Mouse (Mus musculus): ENCODE measurements at regions not wholly inside any gene's neighbourhood (a gene's known extent, or its start where the extent isn't known, plus 50 kb on each side); places are given as distances from the start of the nearest gene placed in this dataset.

- no peak for DNase-seq (ENCODE audit: inconsistent age in 2 of 2, low spot score in 1 of 2)
These were observed 114.8 kb upstream of the Bmp2 start for GRCm38 (mm10) chr2:133436913-133437843.

- DNase-seq (ENCODE audit: inconsistent age in 2 of 2, low spot score in 1 of 2) = no peak
These were observed 113.9 kb upstream of the Bmp2 start for GRCm38 (mm10) chr2:133438018-133438417.

- no peak for DNase-seq (ENCODE audit: inconsistent age in 2 of 2, low spot score in 1 of 2)
These were observed 108.9 kb upstream of the Bmp2 start for GRCm38 (mm10) chr2:133443024-133443423.

DNA sequence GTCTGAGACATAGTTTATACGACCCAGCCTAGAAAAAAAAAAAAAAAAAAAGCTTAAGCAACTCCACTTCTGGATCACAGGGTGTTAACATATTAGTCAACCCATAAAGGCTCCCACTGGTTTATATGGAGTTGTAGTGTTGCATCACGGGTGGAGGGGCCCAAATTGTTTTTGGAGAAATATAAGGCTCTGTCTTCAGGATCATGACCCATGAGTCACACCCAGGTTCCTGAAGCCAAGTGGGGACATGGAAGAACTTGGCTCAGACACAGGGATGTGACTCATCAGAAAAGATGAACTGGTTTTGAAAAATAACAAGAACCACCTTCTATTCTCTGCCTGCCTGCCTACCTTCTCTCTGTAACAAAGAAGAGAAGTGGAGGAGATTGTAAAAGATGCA, 108.5 kb upstream of the Bmp2 start:
- DNase-seq (ENCODE audit: inconsistent age in 2 of 2, low spot score in 1 of 2) = peak; percentile 79 to 93

DNA sequence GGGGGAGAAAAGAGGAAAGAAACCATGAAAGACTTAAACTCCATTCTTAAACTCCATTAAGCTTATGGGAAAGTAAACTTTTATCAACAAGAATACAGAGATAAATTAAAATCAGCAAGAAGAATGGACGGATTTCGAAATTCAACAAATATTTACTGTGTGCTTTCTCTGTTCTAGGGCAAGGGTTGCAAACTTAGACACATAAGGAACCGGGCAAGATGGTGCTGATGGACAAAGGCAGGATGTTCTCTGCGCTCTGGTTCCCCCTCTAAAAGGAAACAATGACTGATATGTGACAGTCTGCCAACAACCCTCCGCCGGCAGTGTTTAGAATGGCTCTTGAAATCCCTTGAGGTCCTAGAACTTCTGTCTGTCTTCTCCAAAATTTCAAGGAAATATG, 99.0 kb upstream of the Bmp2 start:
- DNase-seq (ENCODE audit: inconsistent age in 2 of 2, low spot score in 1 of 2) = no peak

DNA sequence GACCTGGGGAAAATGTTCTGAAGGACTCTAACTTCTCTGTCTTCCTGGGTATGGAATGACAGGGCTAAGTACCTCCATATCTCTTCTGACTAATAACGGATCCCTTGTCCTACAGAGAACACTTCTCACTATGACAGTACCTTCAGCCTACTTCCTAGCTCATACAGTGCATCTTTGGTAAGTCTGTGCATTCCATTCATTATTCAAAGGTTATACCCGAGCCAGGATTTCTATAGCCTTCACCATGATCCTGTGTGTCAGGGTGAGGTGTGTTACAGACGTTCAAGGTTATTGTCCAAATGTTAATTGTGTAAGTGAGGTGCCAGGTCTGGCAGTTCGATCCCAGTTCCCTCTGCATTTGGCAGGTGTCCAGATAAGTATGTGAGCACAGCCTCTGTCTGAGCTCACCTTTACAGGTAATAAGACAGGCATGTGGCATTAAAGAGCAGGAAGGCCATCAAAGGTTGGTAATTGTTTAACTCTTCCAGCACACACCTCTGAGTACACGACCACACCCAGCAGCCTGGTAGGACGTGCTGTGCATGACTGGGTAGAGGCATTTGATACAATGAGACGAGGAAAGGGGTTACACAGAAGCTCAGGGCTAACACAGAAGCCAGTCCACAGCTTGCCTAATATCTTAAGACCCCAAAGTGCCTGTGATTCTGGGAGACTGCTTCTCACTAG, 96.3 kb upstream of the Bmp2 start:
- no peak for DNase-seq (ENCODE audit: inconsistent age in 2 of 2, low spot score in 1 of 2)

- no peak for DNase-seq (ENCODE audit: inconsistent age in 2 of 2, low spot score in 1 of 2)
These were observed 95.2 kb upstream of the Bmp2 start for GRCm38 (mm10) chr2:133456785-133457184.

DNA sequence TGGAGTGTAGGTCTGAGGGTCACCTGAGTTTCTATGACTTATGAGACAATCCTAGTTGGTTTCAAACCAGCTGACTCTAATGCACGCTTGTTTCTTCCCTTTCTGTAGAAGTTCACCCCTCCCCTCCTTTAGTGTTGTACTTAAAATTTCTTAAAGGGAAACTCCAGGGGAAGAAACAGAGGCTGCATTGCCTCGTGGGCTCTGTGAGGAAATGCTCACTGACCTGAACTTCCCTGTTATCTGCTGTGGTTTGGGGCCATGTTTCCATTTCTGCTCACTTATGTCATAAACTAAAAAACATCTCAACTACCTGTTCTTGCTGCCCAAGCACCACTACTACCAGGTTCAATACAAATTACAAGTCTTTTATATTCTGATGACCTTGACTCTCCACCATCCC, 93.2 kb upstream of the Bmp2 start:
- DNase-seq (ENCODE audit: inconsistent age in 2 of 2, low spot score in 1 of 2) = no peak

GRCm38 (mm10) chr2:133460814-133461213, 91.1 kb upstream of the Bmp2 start:
- DNase-seq (ENCODE audit: inconsistent age in 2 of 2, low spot score in 1 of 2) = peak in 1 of 2 experiments; percentile 49

DNA sequence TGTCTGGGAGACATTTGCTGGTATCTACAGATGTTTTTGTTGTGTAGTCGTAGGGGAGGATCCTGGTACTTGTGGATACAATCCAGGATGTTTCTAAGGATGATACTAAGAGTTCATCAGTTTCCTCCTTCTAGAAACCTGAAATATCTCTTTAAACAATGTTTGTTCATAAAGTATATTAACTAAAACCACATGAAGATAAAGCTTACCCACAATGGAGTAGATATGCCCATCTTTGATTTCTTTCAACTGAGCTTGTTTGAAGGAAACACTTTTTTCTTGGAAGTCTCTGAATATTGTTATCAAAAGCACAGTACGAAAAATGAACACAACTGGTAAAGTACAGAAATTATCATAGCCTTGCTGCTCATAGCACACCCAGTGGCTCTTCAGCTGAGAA, 89.6 kb upstream of the Bmp2 start:
- DNase-seq (ENCODE audit: inconsistent age in 2 of 2, low spot score in 1 of 2) = no peak

- no peak for DNase-seq (ENCODE audit: inconsistent age in 2 of 2, low spot score in 1 of 2)
These were observed 84.5 kb upstream of the Bmp2 start for GRCm38 (mm10) chr2:133467170-133468168.

- no peak for DNase-seq (ENCODE audit: inconsistent age in 2 of 2, low spot score in 1 of 2)
These were observed 78.8 kb upstream of the Bmp2 start for GRCm38 (mm10) chr2:133472966-133473744.

DNA sequence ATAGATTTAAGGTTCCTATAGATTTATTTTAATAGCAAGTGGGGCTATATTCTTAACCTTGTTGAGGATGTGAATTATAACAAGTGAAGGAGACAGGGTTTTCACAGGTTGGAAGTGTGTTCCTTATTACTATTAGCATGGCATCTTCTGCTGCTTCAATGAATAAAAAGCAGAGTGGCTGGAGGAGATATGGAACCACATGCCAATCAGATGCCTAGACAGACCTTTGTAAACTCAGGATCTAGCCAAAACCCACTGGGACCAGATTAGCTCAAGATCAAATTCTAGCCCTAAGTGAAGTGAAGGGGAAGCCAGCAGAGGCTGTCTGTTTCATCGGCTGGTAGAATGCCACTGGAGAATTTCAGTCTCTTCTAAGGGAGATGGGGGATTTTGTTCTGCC, 77.8 kb upstream of the Bmp2 start:
- DNase-seq (ENCODE audit: inconsistent age in 2 of 2, low spot score in 1 of 2) = no peak

DNA sequence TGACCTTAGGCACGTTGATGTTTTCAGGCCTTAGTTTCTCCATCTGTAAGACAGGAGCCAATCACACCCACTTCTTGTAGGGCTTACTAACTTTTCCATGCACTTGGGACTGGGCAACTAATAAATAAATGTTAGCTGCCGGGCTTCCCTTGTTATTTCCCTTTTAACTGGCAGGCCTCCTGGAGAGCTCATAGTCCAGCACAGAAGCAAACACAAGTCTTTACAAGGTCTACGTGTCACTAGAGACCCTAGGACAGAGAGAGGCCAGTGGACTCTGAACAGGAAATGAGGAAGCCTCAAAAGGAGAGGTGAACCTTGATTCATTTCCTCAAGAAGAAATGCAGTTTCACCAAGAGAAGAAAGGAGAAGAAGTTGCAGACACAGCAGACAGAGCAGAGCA, 71.1 kb upstream of the Bmp2 start:
- DNase-seq (ENCODE audit: inconsistent age in 2 of 2, low spot score in 1 of 2) = no peak

- no peak for DNase-seq (ENCODE audit: inconsistent age in 2 of 2, low spot score in 1 of 2)
These were observed 70.7 kb upstream of the Bmp2 start for GRCm38 (mm10) chr2:133481305-133481704.

DNA sequence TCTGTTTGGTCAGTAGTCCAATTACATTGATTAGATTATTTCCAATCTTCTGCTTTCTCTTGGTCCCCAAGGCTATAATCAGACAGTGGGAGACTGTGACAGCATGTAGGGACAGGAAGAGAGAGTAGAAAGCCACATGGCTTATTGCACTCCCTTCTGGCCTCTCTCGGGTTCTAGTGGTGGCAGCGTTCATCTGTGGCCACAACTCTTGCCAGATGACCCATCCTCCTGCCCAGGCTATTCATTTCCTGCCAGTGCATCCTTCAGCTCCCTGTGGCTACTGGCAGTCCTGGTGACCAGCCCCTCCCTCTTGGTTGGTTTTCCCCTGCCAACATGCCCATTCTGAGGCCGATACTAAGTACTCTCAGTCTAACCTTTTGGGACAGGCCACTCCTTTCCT, 70.2 kb upstream of the Bmp2 start:
- no peak for DNase-seq (ENCODE audit: inconsistent age in 2 of 2, low spot score in 1 of 2)

DNA sequence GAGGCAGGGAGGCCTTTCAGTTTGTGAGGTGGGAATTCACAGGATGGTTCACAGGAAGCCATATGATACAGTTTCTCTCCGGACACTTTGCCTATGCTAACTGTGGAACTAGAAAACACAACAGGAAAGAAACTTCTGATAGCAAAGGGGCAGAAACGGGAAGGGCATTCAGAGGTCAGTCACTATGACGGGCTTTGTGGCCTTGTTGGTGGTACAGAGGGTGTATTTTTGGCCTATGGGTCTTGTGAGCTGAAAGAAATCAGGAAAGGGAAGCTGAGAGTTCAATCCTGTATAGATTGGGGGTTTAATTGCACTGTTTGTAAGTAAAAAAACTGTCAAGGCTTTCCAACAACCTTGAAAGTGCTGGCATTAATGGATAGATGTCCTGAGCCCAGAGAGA, 56.5 kb upstream of the Bmp2 start:
- peak in 1 of 2 experiments; percentile 42 for DNase-seq (ENCODE audit: inconsistent age in 2 of 2, low spot score in 1 of 2)

DNA sequence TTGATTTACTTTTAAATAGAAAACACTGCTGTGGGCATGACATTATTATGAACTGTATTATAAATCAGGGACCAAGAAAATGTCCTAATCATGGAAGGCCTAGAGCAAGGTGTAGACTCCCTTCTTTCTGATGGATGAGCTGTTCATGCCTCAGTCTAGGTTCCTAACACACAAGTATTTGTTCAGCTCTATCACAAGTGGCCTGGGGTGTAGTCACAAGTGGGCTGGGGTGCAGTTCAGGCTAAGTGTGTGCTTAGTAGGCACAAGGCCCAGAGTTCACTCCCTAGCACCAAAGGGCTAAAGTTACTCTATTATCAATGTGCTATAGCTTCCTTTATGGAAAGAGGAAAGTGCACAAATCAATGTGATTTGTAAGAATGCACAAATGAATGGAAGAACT, 55.6 kb upstream of the Bmp2 start:
- no peak for DNase-seq (ENCODE audit: inconsistent age in 2 of 2, low spot score in 1 of 2)

DNA sequence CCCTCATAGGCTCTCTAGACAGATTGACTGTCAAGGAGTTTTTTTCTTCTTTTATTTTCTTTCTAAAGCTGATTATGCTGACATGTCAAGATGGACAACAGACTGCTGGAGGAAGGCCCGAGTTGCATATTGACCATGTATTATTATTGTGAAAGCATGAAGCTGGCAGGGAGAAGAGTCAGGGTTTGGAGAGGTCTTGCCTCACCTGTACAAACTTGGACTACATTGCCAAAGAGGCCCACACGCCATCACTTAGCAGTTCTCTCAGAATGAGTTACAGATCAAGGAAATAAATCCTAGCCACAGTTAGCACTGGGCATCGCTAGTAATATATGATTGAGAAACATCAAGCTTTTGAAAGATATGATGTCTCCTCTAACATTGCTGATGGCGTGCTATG, 54.9 kb upstream of the Bmp2 start:
- DNase-seq (ENCODE audit: inconsistent age in 2 of 2, low spot score in 1 of 2) = peak in 1 of 2 experiments; percentile 34

DNA sequence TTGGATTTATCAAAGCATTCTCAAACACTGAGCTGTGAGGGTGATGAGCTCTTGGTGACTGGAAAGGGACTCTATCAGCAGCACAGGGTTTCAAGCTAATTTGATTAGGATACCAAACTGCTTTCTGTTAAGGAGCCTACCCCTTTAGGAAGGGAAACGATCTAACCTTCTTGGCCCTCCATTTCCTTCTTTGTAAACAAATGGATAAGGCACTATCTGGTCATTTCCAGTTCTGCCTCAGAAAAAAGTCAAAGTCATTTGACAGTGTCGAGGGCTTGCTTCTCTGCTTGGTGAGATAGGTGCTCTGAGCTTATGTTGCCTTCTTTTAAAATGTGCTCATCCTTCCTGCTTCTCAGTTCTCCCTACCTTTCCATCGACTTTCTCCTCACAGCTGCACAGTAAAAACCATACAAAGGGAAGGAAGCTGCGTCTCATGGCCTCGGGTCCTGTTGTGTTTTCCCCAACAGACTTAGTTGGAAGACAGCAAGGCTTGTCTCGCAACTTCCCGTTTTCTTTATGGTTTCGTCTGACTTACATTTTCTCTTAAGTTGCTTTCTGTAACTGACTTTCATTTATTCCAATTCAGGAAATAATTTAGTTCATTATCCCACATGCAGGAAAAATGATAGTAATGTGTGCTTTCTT, 54.3 kb upstream of the Bmp2 start:
- peak in 1 of 2 experiments; percentile 48 for DNase-seq (ENCODE audit: inconsistent age in 2 of 2, low spot score in 1 of 2)
